ENCODE assay signal across 12 mouse cellular contexts in genomic region chr10:128938974-128939373, GRCm38 (mm10). TPM values are rescaled to one million over a fixed set of nuclear protein-coding genes. Genes with fewer than 3 reads are reported as not detected.
A peak's percentile ranks its signal among the peaks of the same experiment; 100 is the strongest.
DNase-seq lines count a peak whose midpoint lies in the region; ATAC-seq and TF ChIP-seq lines count a peak whose summit lies in the region.
"Had no signal": no experiment of that assay in that cellular context is flagged by ENCODE, and none has a peak within 500 bp of the region (broad histone marks: within the 10 kb centered on the region; RNA-seq: fewer than 3 reads in every experiment).

No protein-coding gene starts in this region.

- H3K36me3 ChIP-seq in liver, adult 2 months (ENCODE audit: control insufficient read depth, insufficient read depth, low read length): no peaks in the 10 kb centered on the region
- no peaks in the 10 kb centered on the region for H3K36me3 ChIP-seq in liver, embryonic 11.5 days (ENCODE audit: control insufficient read depth, insufficient read depth, low read length)
- H3K36me3 ChIP-seq in stomach, embryonic 16.5 days (ENCODE audit: control insufficient read depth, insufficient read depth, low read length): no peaks in the 10 kb centered on the region

- H3K9ac ChIP-seq in liver, adult 2 months (ENCODE audit: low read depth, low read length): peak overlapping the region; percentile 52
- H3K9ac ChIP-seq in liver, embryonic 11.5 days (ENCODE audit: low read depth, low read length): no peak overlapping the region
- H3K9ac ChIP-seq in stomach, embryonic 16.5 days (ENCODE audit: low read length): no peak overlapping the region

- ATAC-seq in cerebellum, adult (ENCODE audit: insufficient number of reproducible peaks, low FRiP score, low TSS enrichment): no peak
- no peak for ATAC-seq in liver, embryonic 11.5 days (replicated peaks; ENCODE audit: low FRiP score)
- ATAC-seq in stomach, embryonic 16.5 days (ENCODE audit: insufficient read depth, low FRiP score): peak; percentile 35
- ATAC-seq: forebrain, embryonic 14.5 days had no signal

- H3K79me2 ChIP-seq in liver, adult 2 months (ENCODE audit: control insufficient read depth, insufficient read depth, low read length): no peaks in the 10 kb centered on the region; the same call in 1 of the 2 replicates

- peak overlapping the region; percentile 33; the same call in 1 of the 2 replicates for H3K4me3 ChIP-seq in liver, adult 2 months (ENCODE audit: insufficient read depth, low read depth, low read length)
- no peak overlapping the region for H3K4me3 ChIP-seq in liver, embryonic 11.5 days (ENCODE audit: low read depth, low read length)
- H3K4me3 ChIP-seq in stomach, embryonic 16.5 days (replicated peaks; ENCODE audit: low read length): no peak overlapping the region
- H3K4me3 ChIP-seq in layer of hippocampus, adult 2 months: no peak overlapping the region

- no peaks in the 10 kb centered on the region for H3K9me3 ChIP-seq in liver, embryonic 11.5 days (ENCODE audit: control insufficient read depth, low read length)
- H3K9me3 ChIP-seq in stomach, embryonic 16.5 days (replicated peaks; ENCODE audit: control insufficient read depth, low read length): no peaks in the 10 kb centered on the region

- H3K4me1 ChIP-seq in liver, adult 2 months (ENCODE audit: control insufficient read depth, insufficient read depth, low read length): peaks cover 9% of the 10 kb centered on the region
- H3K4me1 ChIP-seq in liver, embryonic 11.5 days (replicated peaks; ENCODE audit: control insufficient read depth, insufficient read depth, low read length): no peaks in the 10 kb centered on the region
- no peaks in the 10 kb centered on the region; the same call in 1 of the 2 replicates for H3K4me1 ChIP-seq in stomach, embryonic 16.5 days (ENCODE audit: control insufficient read depth, insufficient read depth, low read length)

- no peak for TF ChIP-seq CTCF in liver, adult 2 months (IDR thresholded peaks at IDR 0.05; ENCODE audit: low read depth, low read length)
- no peak for TF ChIP-seq CTCF in layer of hippocampus, adult 2 months (conservative IDR thresholded peaks at IDR 0.05)

- H3K27ac ChIP-seq in liver, adult 2 months (replicated peaks; ENCODE audit: insufficient read depth, low read depth, low read length): peak overlapping the region; percentile 68
- H3K27ac ChIP-seq in liver, embryonic 11.5 days (ENCODE audit: low read depth, low read length): no peak overlapping the region
- H3K27ac ChIP-seq in stomach, embryonic 16.5 days (ENCODE audit: low read length): no peak overlapping the region
- no peak overlapping the region for H3K27ac ChIP-seq in layer of hippocampus, adult 2 months
- H3K27ac ChIP-seq: macrophage had no signal

- H3K4me2 ChIP-seq in liver, embryonic 11.5 days: no peak overlapping the region
- H3K4me2 ChIP-seq in stomach, embryonic 16.5 days (ENCODE audit: low read depth, low read length): no peak overlapping the region

- no peaks in the 10 kb centered on the region for H3K27me3 ChIP-seq in liver, adult 2 months (ENCODE audit: control insufficient read depth, insufficient read depth, low read length)
- peaks cover 32% of the 10 kb centered on the region for H3K27me3 ChIP-seq in liver, embryonic 11.5 days (replicated peaks; ENCODE audit: control insufficient read depth, insufficient read depth, low read length)
- H3K27me3 ChIP-seq in stomach, embryonic 16.5 days (ENCODE audit: control insufficient read depth, insufficient read depth, low read length): peaks cover 23% of the 10 kb centered on the region

- peak; percentile 41 to 49 for DNase-seq in cerebellum, postnatal 25 days
- peak; percentile 95 for DNase-seq in liver, adult 2 months (ENCODE audit: extremely low read depth, low read depth, low spot score)
- DNase-seq in liver, embryonic 11.5 days (ENCODE audit: low spot score): no peak
- peak; percentile 62 for DNase-seq in kidney, postnatal 14 days
- no peak for DNase-seq in left cerebral cortex, adult 9 months (ENCODE audit: low spot score in 2 of 2)
- DNase-seq in layer of hippocampus, adult 2 months (ENCODE audit: low spot score in 2 of 2): no peak

- peak; percentile 69; the same call in 1 of the 2 replicates for TF ChIP-seq POLR2A in liver, adult 2 months (IDR thresholded peaks at IDR 0.05; ENCODE audit: extremely low read depth, insufficient read depth, low read length)

- WGBS in liver, adult 2 months: 20% methylated on average over 5 of the region's 5 CpGs
- WGBS in liver, embryonic 11.5 days: 51% methylated on average over 5 of the region's 5 CpGs
- WGBS in stomach, embryonic 16.5 days: 37% methylated on average over 5 of the region's 5 CpGs

RNA-seq across cellular contexts. Expression of gene Itga7, which starts 5.4 kb away (rescaled TPM):
- total RNA-seq in liver, adult 2 months (2014; rRNA removed): 4.6 and 4.9 TPM in 2 replicates
- polyA plus RNA-seq in liver, adult 2 months (2012; rRNA removed): 9.5 and 11.0 TPM in 2 replicates
- polyA plus RNA-seq in liver, embryonic 11.5 days (2014; fragmentation: Nextera tagmentation; extraction: Ambion mirVana): 0.14 and 0.21 TPM in 2 replicates
- polyA plus RNA-seq in stomach, embryonic 16.5 days (2015; fragmentation: Nextera tagmentation; extraction: Ambion mirVana): 7.9 and 12.4 TPM in 2 replicates
- 10 to 100 TPM; 39.5 to 42.9 TPM for total RNA-seq in layer of hippocampus, adult 2 months (2021)
- polyA plus RNA-seq: macrophage had no signal

RNA-seq across cellular contexts. Expression of gene Bloc1s1, which starts 15.1 kb away (rescaled TPM):
- 91.1 and 106 TPM in 2 replicates for total RNA-seq in liver, adult 2 months (2014; rRNA removed)
- 192 and 226 TPM in 2 replicates for polyA plus RNA-seq in liver, adult 2 months (2012; rRNA removed)
- 128 and 140 TPM in 2 replicates for polyA plus RNA-seq in liver, embryonic 11.5 days (2014; fragmentation: Nextera tagmentation; extraction: Ambion mirVana)
- 194 and 206 TPM in 2 replicates for polyA plus RNA-seq in stomach, embryonic 16.5 days (2015; fragmentation: Nextera tagmentation; extraction: Ambion mirVana)
- total RNA-seq in layer of hippocampus, adult 2 months (2021): 100 to 1,000 TPM in 1 of 2 experiments, 10 to 100 TPM in 1; 88.5 to 102 TPM

RNA-seq across cellular contexts. Expression of gene Rdh5, which starts 16.3 kb away (rescaled TPM):
- total RNA-seq in liver, adult 2 months (2014; rRNA removed): 30.4 and 33.8 TPM in 2 replicates
- 86.2 and 91.8 TPM in 2 replicates for polyA plus RNA-seq in liver, adult 2 months (2012; rRNA removed)
- 11.1 and 13.1 TPM in 2 replicates for polyA plus RNA-seq in liver, embryonic 11.5 days (2014; fragmentation: Nextera tagmentation; extraction: Ambion mirVana)
- polyA plus RNA-seq in stomach, embryonic 16.5 days (2015; fragmentation: Nextera tagmentation; extraction: Ambion mirVana): 16.6 and 18.7 TPM in 2 replicates
- 1 to 10 TPM; 4.3 to 8.4 TPM for total RNA-seq in layer of hippocampus, adult 2 months (2021)

RNA-seq across cellular contexts. Expression of gene Mettl7b, which starts 21.8 kb away (rescaled TPM):
- total RNA-seq in liver, adult 2 months (2014; rRNA removed): 639 and 785 TPM in 2 replicates
- polyA plus RNA-seq in liver, adult 2 months (2012; rRNA removed): 780 and 929 TPM in 2 replicates
- polyA plus RNA-seq in liver, embryonic 11.5 days (2014; fragmentation: Nextera tagmentation; extraction: Ambion mirVana): not detected in 2 replicates
- polyA plus RNA-seq in stomach, embryonic 16.5 days (2015; fragmentation: Nextera tagmentation; extraction: Ambion mirVana): 3.4 and 3.6 TPM in 2 replicates
- total RNA-seq in layer of hippocampus, adult 2 months (2021): not detected
- total RNA-seq: left cerebral cortex, postnatal 10 days had no signal
- polyA plus RNA-seq: embryonic facial prominence, embryonic 11.5 days; forebrain, embryonic 14.5 days; macrophage had no signal

RNA-seq across cellular contexts. Expression of gene Cd63, which starts 38.2 kb away (rescaled TPM):
- total RNA-seq in liver, adult 2 months (2014; rRNA removed): 4.1 and 5.2 TPM in 2 replicates
- polyA plus RNA-seq in liver, adult 2 months (2012; rRNA removed): 2.9 and 4.4 TPM in 2 replicates
- polyA plus RNA-seq in liver, embryonic 11.5 days (2014; fragmentation: Nextera tagmentation; extraction: Ambion mirVana): 193 and 198 TPM in 2 replicates
- 756 and 798 TPM in 2 replicates for polyA plus RNA-seq in stomach, embryonic 16.5 days (2015; fragmentation: Nextera tagmentation; extraction: Ambion mirVana)
- 10 to 100 TPM; 71.0 to 81.9 TPM for total RNA-seq in layer of hippocampus, adult 2 months (2021)

Comparison
In these comparisons a context has a peak if more than half of its experiments do, and no peak if none do; other contexts are left out.
1. DNase-seq: peak in cerebellum, postnatal 25 days (2 of 2), liver, adult 2 months (single experiment) and kidney, postnatal 14 days (single experiment); none in liver, embryonic 11.5 days (single experiment), left cerebral cortex, adult 9 months (0 of 2) and layer of hippocampus, adult 2 months (0 of 2).